Mouse (Mus musculus) cortical plate, adult 2 months (tissue): Measurements from ENCODE around the gene Osbp2. TPM values are rescaled to one million over a fixed set of nuclear protein-coding genes. Genes with fewer than 3 reads are reported as not detected.

ENCODE experiments used
- H3K27ac ChIP-seq: fragments of 200-500 bp; 2 replicates; pipeline ENCODE4 v1.5.1; 2012; ENCODE audit warnings: low read length, control low read depth, inconsistent platforms; ENCODE audit not compliant: insufficient read depth
- H3K4me1 ChIP-seq: fragments of 200-500 bp; 2 replicates; pipeline ENCODE4 v1.6.1; 2011; ENCODE audit warnings: low read length; ENCODE audit not compliant: control insufficient read depth, insufficient read depth
- H3K4me3 ChIP-seq: fragments of 200-500 bp; 2 replicates; pipeline ENCODE4 v1.5.1; 2011; ENCODE audit warnings: mild to moderate bottlenecking, low read length, control low read depth; ENCODE audit not compliant: insufficient read depth
- CTCF ChIP-seq: fragments of 200-500 bp; IDR thresholded peaks from 2 replicates; pipeline ENCODE4 v1.5.1; 2011; ENCODE audit warnings: mild to moderate bottlenecking, control low read depth, low read length; ENCODE audit not compliant: insufficient read depth; ENCODE audit errors: extremely low read depth
- POLR2A ChIP-seq: fragments of 200-500 bp; IDR thresholded peaks from 2 replicates; pipeline ENCODE4 v1.6.1; 2011; ENCODE audit warnings: mild to moderate bottlenecking, low read length, control low read depth; ENCODE audit not compliant: insufficient read depth; ENCODE audit errors: extremely low read depth
- polyA plus RNA-seq: library from polyadenylated mRNA; depleted of rRNA; stranded (reverse); fragments of >200 nt; gene quantifications from 2 replicates; pipeline ENCODE4 v1.2.3, GENCODE M21; 2012

The Osbp2 gene
- polyA plus RNA-seq, 1 experiment, result 129 TPM

GRCm38 (mm10) chr11:3767830-3768229, 95.9 kb downstream of the Osbp2 start:
- no peak overlapping the region for H3K27ac ChIP-seq
- TF ChIP-seq CTCF (no peak), POLR2A (no peak)

GRCm38 (mm10) chr11:3766964-3767363, 96.7 kb downstream of the Osbp2 start:
- H3K27ac ChIP-seq, result no peak overlapping the region
- TF ChIP-seq POLR2A, result no peak
- TF ChIP-seq CTCF, result no peak

More at GRCm38 (mm10) chr11:3767830-3768229, 95.9 kb downstream of the Osbp2 start:
- H3K4me1 ChIP-seq, result peaks cover 12% of the 10 kb centered on the region
- H3K4me3 ChIP-seq, result no peak overlapping the region

GRCm38 (mm10) chr11:3764352-3764751, 99.4 kb downstream of the Osbp2 start:
- Histone ChIP-seq H3K4me1 (peaks cover 12% of the 10 kb centered on the region), H3K4me3 (no peak overlapping the region), H3K27ac (no peak overlapping the region)
- TF ChIP-seq CTCF, result no peak
- no peak for TF ChIP-seq POLR2A

More at GRCm38 (mm10) chr11:3766964-3767363, 96.7 kb downstream of the Osbp2 start:
- Histone ChIP-seq H3K4me1 (peaks cover 12% of the 10 kb centered on the region), H3K4me3 (no peak overlapping the region)

GRCm38 (mm10) chr11:3761775-3762501, 101.8 kb downstream of the Osbp2 start:
- Histone ChIP-seq H3K4me1 (peaks cover 5% of the 10 kb centered on the region; the same call in 1 of the 2 replicates), H3K4me3 (peak overlapping the region; percentile 39), H3K27ac (peak overlapping the region; percentile 53; the same call in 1 of the 2 replicates)
- TF ChIP-seq POLR2A, result no peak
- no peak for TF ChIP-seq CTCF

- peak overlapping the region; percentile 53; the same call in 1 of the 2 replicates for H3K27ac ChIP-seq
- peaks cover 3% of the 10 kb centered on the region; the same call in 1 of the 2 replicates for H3K4me1 ChIP-seq
- TF ChIP-seq POLR2A (no peak), CTCF (no peak)
- H3K4me3 ChIP-seq, result peak overlapping the region; percentile 39
Observed at GRCm38 (mm10) chr11:3761339-3761738, 102.4 kb downstream of the Osbp2 start.

GRCm38 (mm10) chr11:3759433-3759832, 104.3 kb downstream of the Osbp2 start:
- no peak for TF ChIP-seq CTCF
- TF ChIP-seq POLR2A, result no peak
- no peak overlapping the region for H3K4me3 ChIP-seq
- peak overlapping the region; percentile 21; the same call in 1 of the 2 replicates for H3K27ac ChIP-seq
- peaks cover 6% of the 10 kb centered on the region; the same call in 1 of the 2 replicates for H3K4me1 ChIP-seq

- no peak for TF ChIP-seq CTCF
- TF ChIP-seq POLR2A, result no peak
- peaks cover 8% of the 10 kb centered on the region; the same call in 1 of the 2 replicates for H3K4me1 ChIP-seq
- no peak overlapping the region for H3K4me3 ChIP-seq
- H3K27ac ChIP-seq, result no peak overlapping the region
Observed at GRCm38 (mm10) chr11:3755341-3755740, 108.4 kb downstream of the Osbp2 start.

GRCm38 (mm10) chr11:3754685-3755084, 109.0 kb downstream of the Osbp2 start:
- no peak overlapping the region for H3K27ac ChIP-seq

GRCm38 (mm10) chr11:3753897-3754296, 109.8 kb downstream of the Osbp2 start:
- H3K4me3 ChIP-seq, result no peak overlapping the region
- peaks cover 10% of the 10 kb centered on the region for H3K4me1 ChIP-seq
- peak overlapping the region; percentile 25; the same call in 1 of the 2 replicates for H3K27ac ChIP-seq
- TF ChIP-seq CTCF, result peak; percentile 19; the same call in 1 of the 2 replicates
- no peak for TF ChIP-seq POLR2A

More at GRCm38 (mm10) chr11:3754685-3755084, 109.0 kb downstream of the Osbp2 start:
- Histone ChIP-seq H3K4me1 (peaks cover 10% of the 10 kb centered on the region), H3K4me3 (no peak overlapping the region)
- no peak for TF ChIP-seq POLR2A
- TF ChIP-seq CTCF, result no peak

- TF ChIP-seq CTCF (no peak), POLR2A (no peak)
- Histone ChIP-seq H3K4me1 (peaks cover 9% of the 10 kb centered on the region), H3K27ac (no peak overlapping the region), H3K4me3 (no peak overlapping the region)
Observed at GRCm38 (mm10) chr11:3752766-3753165, 110.9 kb downstream of the Osbp2 start.
